Mouse (Mus musculus): ENCODE results near the gene Slc30a6.
A peak's percentile ranks its signal among the peaks of the same experiment; 100 is the strongest.
"Not testable (repeated sequence)": the region's sequence is repeated elsewhere in the genome, so short reads cannot be mapped to it uniquely, and the experiment has no call there.

Gene Slc30a6

DNA sequence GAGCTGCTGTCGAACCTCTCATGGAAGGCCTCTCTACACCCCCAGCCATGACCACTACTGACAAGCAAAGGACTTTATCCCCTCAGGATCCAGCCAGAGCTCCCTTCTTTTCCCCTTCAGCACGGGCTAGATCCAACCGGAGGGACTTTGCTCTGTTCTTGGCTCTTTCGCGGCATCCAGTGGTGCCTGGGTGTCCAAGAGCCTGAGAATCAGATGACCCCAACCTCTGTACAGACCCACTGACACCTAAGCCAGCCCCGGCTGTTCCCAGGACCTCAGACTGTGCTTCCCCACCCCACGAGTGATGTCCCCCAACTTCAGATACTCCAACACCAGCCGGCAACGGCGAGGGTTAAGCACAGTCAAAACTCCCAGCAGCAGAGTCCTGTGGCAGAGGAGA lies 54.4 kb downstream of the Slc30a6 start:
- DNase-seq (ENCODE audit: low read depth, low spot score): no peak

GRCm38 (mm10) chr17:74453928-74454327 lies 58.5 kb downstream of the Slc30a6 start:
- no peak for DNase-seq (ENCODE audit: low read depth, low spot score)

- DNase-seq (ENCODE audit: low read depth, low spot score): no peak
These were observed 59.3 kb downstream of the Slc30a6 start for GRCm38 (mm10) chr17:74454660-74455059.

DNA sequence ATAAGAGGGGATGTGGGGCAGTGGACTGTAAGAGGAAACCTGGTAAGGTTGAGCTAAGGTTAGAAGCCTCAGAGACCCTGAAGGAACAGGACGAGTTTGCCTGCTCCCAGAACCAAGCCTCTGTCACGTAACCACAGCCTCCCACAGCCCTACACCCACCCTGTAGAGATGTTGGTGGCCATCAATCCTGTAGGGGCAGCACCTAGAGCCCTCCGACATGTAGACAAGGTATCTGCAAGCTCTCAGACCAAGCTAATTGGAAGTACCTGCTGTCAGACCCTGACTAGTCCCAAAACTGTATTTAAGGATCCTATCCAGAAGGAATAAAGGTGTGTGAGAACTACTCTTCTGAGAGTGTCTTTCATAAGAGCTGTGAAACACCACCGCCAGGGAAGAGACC lies 60.0 kb downstream of the Slc30a6 start:
- DNase-seq (ENCODE audit: low read depth, low spot score): peak; percentile 47

- no peak for DNase-seq (ENCODE audit: low read depth, low spot score)
These were observed 61.4 kb downstream of the Slc30a6 start for GRCm38 (mm10) chr17:74456825-74457224.

GRCm38 (mm10) chr17:74457972-74458677 lies 62.7 kb downstream of the Slc30a6 start:
- DNase-seq (ENCODE audit: low read depth, low spot score): no peak

DNA sequence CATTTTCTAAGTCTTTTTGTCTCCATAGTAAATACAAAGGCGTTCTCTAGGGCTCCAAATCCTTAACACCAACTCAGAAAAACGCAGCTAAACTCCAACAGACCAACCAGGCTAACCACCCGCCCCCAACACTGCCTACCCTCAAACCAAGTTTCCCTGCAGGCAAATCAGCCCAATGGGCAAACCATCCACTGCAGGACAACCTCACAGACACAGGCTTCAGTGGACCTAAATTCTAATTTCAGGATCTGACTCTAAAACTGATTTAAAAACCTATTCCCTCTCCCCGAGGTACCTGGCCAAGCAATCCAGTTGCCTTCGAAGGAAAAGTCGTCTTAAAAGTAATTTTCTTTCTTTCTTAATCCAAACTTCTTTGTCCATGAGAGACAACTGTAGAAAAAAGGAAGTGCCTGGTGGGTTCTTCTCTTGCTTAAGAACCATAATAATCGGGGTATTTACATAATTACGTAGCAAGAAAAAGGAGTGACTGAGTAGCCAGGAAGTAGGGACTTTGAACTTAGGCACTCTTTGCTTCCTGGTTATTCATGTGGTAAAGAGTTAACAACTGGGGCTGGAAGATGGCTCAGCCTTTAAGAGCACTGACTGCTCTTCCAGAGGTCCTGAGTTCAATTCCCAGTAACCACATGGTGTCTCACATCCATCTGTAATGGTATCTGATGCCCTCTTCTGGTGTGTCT lies 63.5 kb downstream of the Slc30a6 start, which contains the start of gene Nlrc4:
Nlrc4 (minus strand) TSS at position 432 of the 698 bp plus-strand sequence.
- DNase-seq (ENCODE audit: low read depth, low spot score): no peak

DNA sequence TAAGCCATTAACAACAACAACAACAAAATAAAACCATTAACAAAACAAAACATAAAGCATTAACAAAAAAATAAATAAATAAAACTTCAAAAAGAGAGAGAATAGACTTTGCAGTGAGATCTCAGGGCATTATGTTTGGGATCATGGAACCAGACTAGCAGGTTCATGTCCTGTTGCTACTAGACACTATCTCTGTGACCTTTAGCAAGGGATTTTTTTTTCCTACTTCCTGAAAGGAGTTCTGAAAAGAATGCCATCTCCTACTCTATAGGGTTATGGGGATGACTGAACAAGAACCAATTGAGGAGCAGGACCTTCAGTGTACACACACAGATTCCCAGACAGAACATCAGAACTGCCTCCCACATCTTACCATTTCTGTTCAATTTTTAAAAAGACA lies 68.1 kb downstream of the Slc30a6 start:
- no peak for DNase-seq (ENCODE audit: low read depth, low spot score)

DNA sequence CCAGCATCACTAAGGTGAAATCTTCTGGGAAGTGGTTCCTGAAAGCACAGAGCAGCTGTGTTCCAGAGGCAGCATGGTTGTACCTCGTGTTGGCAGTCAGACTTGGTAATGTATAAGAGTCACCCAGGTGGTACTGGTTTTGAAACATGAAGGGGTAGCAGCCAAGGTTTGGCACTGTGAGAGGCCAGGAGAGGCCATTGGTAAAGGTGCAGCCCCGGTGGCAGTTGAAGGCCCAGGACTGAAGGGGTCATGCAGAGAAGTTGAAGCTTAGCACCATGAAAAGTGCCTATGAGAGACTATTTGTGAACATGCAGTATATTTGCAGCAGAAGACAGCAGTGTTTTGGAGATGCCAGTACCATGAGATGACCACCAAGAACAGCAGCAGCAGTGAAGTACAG lies 72.6 kb downstream of the Slc30a6 start:
- not testable (repeated sequence) for DNase-seq (ENCODE audit: low read depth, low spot score)

- DNase-seq (ENCODE audit: low read depth, low spot score): not testable (repeated sequence)
These were observed 74.7 kb downstream of the Slc30a6 start for GRCm38 (mm10) chr17:74470133-74470532.

Data from ZHBTc4 (cell line).